Mouse (Mus musculus) liver, postnatal 0 days (tissue): ENCODE results near the gene Otulin. TPM values are rescaled to one million over a fixed set of nuclear protein-coding genes. Genes with fewer than 3 reads are reported as not detected.

Experiments
- ATAC-seq: fragments of 200-750 bp; cut with Nextera tagmentation; 2 replicates; pipeline ENCODE4 v1.8.0; 2017; ENCODE audit warnings: mild to moderate bottlenecking, moderate library complexity
- DNase-seq: peaks from one replicate; pipeline ENCODE4 v3.0.0-alpha.2; 2016
- H3K27ac ChIP-seq: fragments of 300-500 bp; sonication (generic); 2 replicates; pipeline ENCODE4 v1.5.1; 2014; ENCODE audit warnings: antibody characterized with exemption, moderate library complexity, mild to moderate bottlenecking, low read depth
- H3K27me3 ChIP-seq: fragments of 300-500 bp; sonication (generic); 2 replicates; pipeline ENCODE4 v1.6.1; 2014; ENCODE audit warnings: low read length, control low read depth, mixed read lengths; ENCODE audit not compliant: insufficient read depth
- H3K36me3 ChIP-seq: fragments of 300-500 bp; sonication (generic); replicated peaks from 2 replicates; pipeline ENCODE4 v1.6.1; 2014; ENCODE audit warnings: mild to moderate bottlenecking, control low read depth, low read length, moderate library complexity, mixed read lengths; ENCODE audit not compliant: insufficient read depth
- H3K4me1 ChIP-seq: fragments of 300-500 bp; sonication (generic); 2 replicates; pipeline ENCODE4 v1.6.1; 2014; ENCODE audit warnings: antibody characterized with exemption, mild to moderate bottlenecking, control low read depth; ENCODE audit not compliant: insufficient read depth
- H3K4me2 ChIP-seq: fragments of 300-500 bp; sonication (generic); 2 replicates; pipeline ENCODE4 v1.6.1; 2014; ENCODE audit warnings: low read depth, mild to moderate bottlenecking, low read length, moderate library complexity, mixed read lengths
- H3K4me3 ChIP-seq: fragments of 300-500 bp; sonication (generic); 2 replicates; pipeline ENCODE4 v1.5.1; 2014; ENCODE audit warnings: low read depth, low read length
- H3K9ac ChIP-seq: fragments of 300-500 bp; sonication (generic); replicated peaks from 2 replicates; pipeline ENCODE4 v1.6.1; 2014; ENCODE audit warnings: mild to moderate bottlenecking, moderate library complexity
- H3K9me3 ChIP-seq: fragments of 300-500 bp; sonication (generic); 2 replicates; pipeline ENCODE4 v1.6.1; 2016; ENCODE audit warnings: mild to moderate bottlenecking, control low read depth, low read length, mixed read lengths
- CTCF ChIP-seq: sonication (generic); IDR thresholded peaks from 2 replicates; pipeline ENCODE4 v1.5.1; 2016; ENCODE audit warnings: antibody characterized with exemption, low read depth
- EP300 ChIP-seq: IDR thresholded peaks from 2 replicates; pipeline ENCODE4 v1.6.1; 2016; ENCODE audit warnings: antibody characterized with exemption, low read depth, mild to moderate bottlenecking
- WGBS: fragments of 180-500 bp; shearing (Covaris S2); extraction: QIAGEN DNeasy Blood & Tissue Kit; methylation state at CpG from one replicate; pipeline ENCODE4 v1.1.7; 2014; ENCODE audit not compliant: insufficient replicate concordance; 5-methylcytosine and 5-hydroxymethylcytosine counted together
- polyA plus RNA-seq: library from polyadenylated mRNA; unstranded; fragments of >200 nt; fragmentation: Nextera tagmentation; extraction: Ambion mirVana; gene quantifications from 2 replicates; pipeline ENCODE4 v1.2.1, GENCODE M21; 2015

Otulin gene
- polyA plus RNA-seq, 1 experiment from 2014 or later = 20.8 TPM

DNA sequence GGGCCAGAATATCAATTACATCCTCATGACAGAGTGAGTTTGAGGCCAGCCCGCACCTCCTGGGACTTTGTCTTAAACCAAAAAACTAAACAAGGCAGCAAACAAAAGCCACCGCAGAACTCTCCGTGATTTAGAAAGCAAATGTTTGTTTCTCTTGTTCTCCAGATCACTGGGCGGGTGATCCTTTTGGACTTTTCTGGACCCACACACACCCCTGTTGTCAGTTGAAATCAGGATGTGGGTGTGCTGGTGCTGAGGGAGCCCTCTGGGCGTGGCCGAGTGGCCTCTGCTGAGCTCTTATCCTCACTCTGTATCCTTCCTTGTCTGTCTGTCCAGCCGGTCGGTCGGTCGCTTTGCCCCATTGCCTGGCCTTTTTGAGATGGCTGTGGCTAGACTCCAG, 81.4 kb downstream of the Otulin start:
- WGBS = 64% methylated on average over 10 of the region's 10 CpGs
- TF ChIP-seq EP300 (no peak), CTCF (no peak)
- Histone ChIP-seq H3K4me1 (peaks cover 10% of the 10 kb centered on the region; the same call in 1 of the 2 replicates), H3K9ac (no peak overlapping the region), H3K27ac (no peak overlapping the region), H3K4me3 (no peak overlapping the region), H3K9me3 (no peaks in the 10 kb centered on the region), H3K36me3 (no peaks in the 10 kb centered on the region), H3K27me3 (no peaks in the 10 kb centered on the region), H3K4me2 (no peak overlapping the region)
- no peak for DNase-seq
- no peak for ATAC-seq

GRCm38 (mm10) chr15:27548110-27548509, 82.4 kb downstream of the Otulin start:
- H3K4me2 ChIP-seq = no peak overlapping the region
- H3K27ac ChIP-seq = no peak overlapping the region
- ATAC-seq (no peak), DNase-seq (no peak)
- no peaks in the 10 kb centered on the region for H3K9me3 ChIP-seq
- no peak overlapping the region for H3K4me3 ChIP-seq
- no peaks in the 10 kb centered on the region for H3K27me3 ChIP-seq
- no peaks in the 10 kb centered on the region for H3K36me3 ChIP-seq
- whole genome bisulfite sequencing = 82% methylated on average over 6 of the region's 6 CpGs
- no peak for TF ChIP-seq EP300
- TF ChIP-seq CTCF = no peak
- H3K4me1 ChIP-seq = peaks cover 10% of the 10 kb centered on the region; the same call in 1 of the 2 replicates
- no peak overlapping the region for H3K9ac ChIP-seq

GRCm38 (mm10) chr15:27545203-27545602, 85.3 kb downstream of the Otulin start:
- Histone ChIP-seq H3K36me3 (no peaks in the 10 kb centered on the region), H3K27ac (no peak overlapping the region), H3K4me2 (no peak overlapping the region), H3K27me3 (no peaks in the 10 kb centered on the region), H3K9me3 (no peaks in the 10 kb centered on the region), H3K9ac (no peak overlapping the region), H3K4me1 (peaks cover 6% of the 10 kb centered on the region; the same call in 1 of the 2 replicates), H3K4me3 (no peak overlapping the region)
- no peak for ATAC-seq
- no peak for DNase-seq
- TF ChIP-seq CTCF (no peak), EP300 (no peak)
- WGBS = 87% methylated on average over 10 of the region's 10 CpGs

GRCm38 (mm10) chr15:27539745-27540144, 90.7 kb downstream of the Otulin start:
- no peaks in the 10 kb centered on the region for H3K36me3 ChIP-seq
- 86% methylated on average over 9 of the region's 9 CpGs for whole genome bisulfite sequencing
- TF ChIP-seq EP300 = no peak
- TF ChIP-seq CTCF = no peak
- no peak overlapping the region for H3K4me2 ChIP-seq
- H3K4me1 ChIP-seq = no peaks in the 10 kb centered on the region
- no peak overlapping the region for H3K27ac ChIP-seq
- H3K4me3 ChIP-seq = no peak overlapping the region
- DNase-seq (no peak), ATAC-seq (no peak)
- no peak overlapping the region for H3K9ac ChIP-seq
- H3K27me3 ChIP-seq = no peaks in the 10 kb centered on the region
- H3K9me3 ChIP-seq = no peaks in the 10 kb centered on the region

- DNase-seq (no peak), ATAC-seq (no peak)
- whole genome bisulfite sequencing = 73% methylated on average over 4 of the region's 4 CpGs
- H3K9me3 ChIP-seq = no peaks in the 10 kb centered on the region
- H3K4me2 ChIP-seq = no peak overlapping the region
- no peaks in the 10 kb centered on the region for H3K27me3 ChIP-seq
- H3K4me1 ChIP-seq = no peaks in the 10 kb centered on the region
- H3K4me3 ChIP-seq = no peak overlapping the region
- no peaks in the 10 kb centered on the region for H3K36me3 ChIP-seq
- no peak overlapping the region for H3K27ac ChIP-seq
- no peak overlapping the region for H3K9ac ChIP-seq
- TF ChIP-seq EP300 = no peak
- TF ChIP-seq CTCF = no peak
Observed at GRCm38 (mm10) chr15:27537519-27538223, 92.8 kb downstream of the Otulin start.

DNA sequence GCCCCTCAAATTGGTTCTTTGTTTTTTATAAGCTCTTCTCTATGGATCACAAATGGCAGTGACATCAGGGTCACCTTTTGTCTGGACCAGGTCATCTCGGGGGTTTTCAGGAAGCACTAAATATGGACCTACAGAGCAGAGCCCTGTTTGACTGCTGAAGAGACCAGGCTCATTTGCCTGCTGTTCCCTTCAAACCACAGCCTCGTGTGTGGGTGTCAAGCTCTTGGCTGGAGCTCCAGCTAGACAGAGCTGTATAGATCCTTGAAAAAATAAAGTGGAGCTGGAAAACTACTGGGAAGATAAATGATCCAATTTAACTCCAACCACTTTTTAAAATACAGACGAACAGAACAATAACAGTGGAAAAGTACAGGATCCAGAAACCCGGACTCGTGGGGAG, 93.7 kb downstream of the Otulin start:
- Histone ChIP-seq H3K4me2 (no peak overlapping the region), H3K4me1 (no peaks in the 10 kb centered on the region), H3K27me3 (no peaks in the 10 kb centered on the region), H3K27ac (no peak overlapping the region), H3K4me3 (no peak overlapping the region), H3K36me3 (no peaks in the 10 kb centered on the region), H3K9ac (no peak overlapping the region), H3K9me3 (no peaks in the 10 kb centered on the region)
- no peak for ATAC-seq
- no peak for DNase-seq
- 57% methylated on average over 5 of the region's 5 CpGs for WGBS
- TF ChIP-seq EP300 (no peak), CTCF (no peak)
